Mouse (Mus musculus) monocyte, adult 2 months (primary cell): ENCODE measurements around the gene Smc3.
A peak's percentile ranks its signal among the peaks of the same experiment; 100 is the strongest.
"Not testable (repeated sequence)": the region's sequence is repeated elsewhere in the genome, so short reads cannot be mapped to it uniquely, and the experiment has no call there.

Experiments used
- DNase-seq, 2 experiments: peaks; one replicate each; pipeline ENCODE4 v3.0.0; 2022; ENCODE audit warnings: low spot score in 2 of 2, low read depth in 1 of 2

Gene Smc3

DNA sequence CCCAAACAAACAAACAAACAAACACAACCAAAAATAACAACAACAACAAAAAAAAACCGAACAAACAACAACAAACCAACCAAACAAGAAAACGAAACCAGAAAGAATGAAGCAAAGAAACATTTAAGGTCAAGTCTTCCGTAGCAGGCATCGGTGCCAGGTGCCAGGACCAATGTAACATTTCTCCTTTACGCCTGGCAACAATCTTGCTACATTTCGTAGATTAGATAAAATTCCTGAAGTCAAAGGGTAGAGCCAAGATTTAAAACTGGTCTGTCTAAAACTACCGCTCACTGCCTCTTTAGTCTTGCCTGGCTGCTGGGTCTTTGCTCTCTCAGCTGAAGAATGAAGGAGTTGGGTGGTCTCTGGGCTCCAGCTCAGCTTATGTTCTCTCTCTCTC, 24.1 kb upstream of the Smc3 start:
- no peak for DNase-seq

DNA sequence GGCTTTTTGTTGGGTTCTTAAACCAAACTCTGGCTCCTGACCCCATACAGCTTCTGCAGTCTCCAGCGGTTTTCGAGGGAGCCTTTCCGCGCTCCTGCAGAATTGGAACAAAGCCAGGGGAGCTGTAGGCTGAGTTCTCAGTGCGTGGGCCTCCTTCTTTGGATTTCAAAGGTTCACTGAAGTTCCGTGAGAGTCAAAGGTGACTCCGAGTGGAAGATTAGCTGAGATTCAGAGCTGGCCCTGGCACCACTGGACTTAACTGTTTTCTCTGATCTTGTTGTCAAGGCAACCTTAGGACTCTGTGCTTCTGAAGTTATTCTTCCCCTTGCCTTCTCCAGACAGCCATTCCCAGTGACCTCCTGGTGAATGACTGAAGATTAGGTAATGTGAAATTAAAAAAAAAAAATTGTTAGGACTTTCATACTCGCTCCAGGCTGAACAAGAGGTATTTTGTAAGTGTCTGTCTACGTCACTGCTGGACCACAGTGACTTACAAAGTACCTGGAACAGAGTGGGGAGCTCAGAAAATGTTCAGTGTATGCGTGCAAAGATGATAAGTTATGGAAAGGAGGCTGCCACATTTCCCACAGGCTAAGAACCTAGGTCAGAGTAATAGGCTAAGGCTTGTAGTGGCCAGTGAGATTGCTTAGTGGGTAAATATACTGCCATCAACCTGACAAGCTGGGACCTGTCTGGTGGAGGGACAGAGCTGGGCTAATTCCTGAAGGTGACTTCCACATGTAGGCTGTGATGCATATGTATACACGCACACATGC, 23.0 kb upstream of the Smc3 start:
- DNase-seq: no peak

DNA sequence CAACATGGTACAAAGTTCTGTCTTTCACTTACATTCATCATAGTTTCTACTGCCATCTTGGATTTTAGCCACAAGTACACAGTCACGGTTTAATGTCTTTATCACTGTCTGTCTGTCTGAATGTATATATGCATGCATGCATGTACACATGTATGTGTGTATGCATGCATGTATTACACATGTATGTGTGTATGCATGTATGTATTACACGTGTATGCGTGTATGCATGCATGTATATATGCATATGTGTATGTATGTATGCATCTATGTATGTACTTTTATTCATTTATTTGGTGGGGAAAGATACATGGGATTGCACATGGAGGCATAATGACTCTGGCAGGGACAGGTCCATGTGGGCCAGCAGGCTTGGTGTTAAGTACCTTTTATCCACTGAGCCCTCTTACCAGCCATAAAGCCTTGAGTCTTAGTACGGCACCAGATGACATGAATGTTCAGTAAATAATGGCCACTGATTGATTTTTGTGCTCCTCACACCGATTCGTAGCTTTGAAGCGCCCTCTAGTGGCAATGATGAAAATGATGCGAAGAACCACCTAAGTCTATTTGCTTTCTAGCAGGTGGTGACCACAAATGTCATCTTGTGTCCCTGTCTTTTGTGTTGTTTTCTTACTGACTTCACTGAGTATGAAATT, 21.5 kb upstream of the Smc3 start:
- peak in 1 of 2 experiments; percentile 51 for DNase-seq

DNA sequence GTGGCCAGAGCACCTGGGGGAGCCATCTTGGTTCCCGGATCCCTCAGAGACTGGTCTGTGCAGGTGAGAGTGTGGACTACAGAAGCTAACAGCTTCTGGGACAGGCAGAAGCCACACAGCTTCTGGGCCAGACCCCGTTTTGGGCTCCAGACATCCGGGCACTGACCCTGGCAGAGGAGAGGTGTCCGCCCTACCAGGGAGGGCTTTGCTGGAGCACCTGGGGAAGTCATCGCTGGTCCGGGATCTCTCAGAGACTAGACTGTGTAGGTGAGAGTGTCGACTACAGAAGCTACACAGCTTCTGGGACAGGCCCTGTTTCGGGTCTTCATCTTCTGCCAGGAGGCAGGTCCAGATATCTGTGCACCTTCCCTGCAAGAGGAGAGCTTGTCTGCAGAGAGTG, 19.9 kb upstream of the Smc3 start:
- not testable (repeated sequence) for DNase-seq

DNA sequence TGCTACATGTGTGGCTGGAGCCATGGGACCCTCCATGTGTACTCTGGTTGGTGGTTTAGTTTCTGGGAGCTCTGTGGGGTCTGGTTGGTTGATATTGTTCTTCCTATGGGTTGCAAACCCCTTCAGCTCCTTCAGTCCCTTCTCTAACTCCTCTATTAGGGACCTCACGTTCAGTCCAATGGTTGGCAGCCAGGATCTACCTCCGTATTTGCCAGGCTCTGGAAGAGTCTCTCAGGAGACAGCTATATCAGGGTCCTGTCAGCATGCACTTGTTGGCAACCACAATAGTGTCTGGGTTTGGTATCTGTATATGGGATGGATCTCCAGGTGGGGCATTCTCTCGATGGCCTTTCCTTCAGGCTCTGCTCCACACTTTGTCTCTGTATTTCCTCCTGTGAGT, 12.5 kb upstream of the Smc3 start:
- not testable (repeated sequence) for DNase-seq

DNA sequence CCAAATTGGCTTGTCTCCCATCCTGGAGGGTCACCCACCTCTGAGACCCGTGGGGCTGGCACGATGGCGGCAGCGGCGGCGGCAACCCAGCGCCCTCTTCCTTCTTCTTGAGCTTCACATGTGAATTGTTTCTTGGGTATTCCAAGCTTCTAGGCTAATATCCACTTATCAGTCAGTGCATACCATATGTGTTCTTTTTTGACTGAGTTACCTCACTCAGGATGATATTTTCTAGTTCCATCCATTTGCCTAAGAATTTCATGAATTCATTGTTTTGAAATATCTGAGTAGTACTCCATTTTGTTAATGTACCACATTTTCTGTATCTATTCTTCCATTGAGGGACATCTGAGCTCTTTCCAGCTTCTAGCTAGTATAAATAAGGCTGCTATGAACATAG, 11.2 kb upstream of the Smc3 start, which contains the start of gene Nutf2-ps1:
Nutf2-ps1 (minus strand) TSS at position 101 of the 400 bp plus-strand sequence.
- DNase-seq: not testable (repeated sequence)

DNA sequence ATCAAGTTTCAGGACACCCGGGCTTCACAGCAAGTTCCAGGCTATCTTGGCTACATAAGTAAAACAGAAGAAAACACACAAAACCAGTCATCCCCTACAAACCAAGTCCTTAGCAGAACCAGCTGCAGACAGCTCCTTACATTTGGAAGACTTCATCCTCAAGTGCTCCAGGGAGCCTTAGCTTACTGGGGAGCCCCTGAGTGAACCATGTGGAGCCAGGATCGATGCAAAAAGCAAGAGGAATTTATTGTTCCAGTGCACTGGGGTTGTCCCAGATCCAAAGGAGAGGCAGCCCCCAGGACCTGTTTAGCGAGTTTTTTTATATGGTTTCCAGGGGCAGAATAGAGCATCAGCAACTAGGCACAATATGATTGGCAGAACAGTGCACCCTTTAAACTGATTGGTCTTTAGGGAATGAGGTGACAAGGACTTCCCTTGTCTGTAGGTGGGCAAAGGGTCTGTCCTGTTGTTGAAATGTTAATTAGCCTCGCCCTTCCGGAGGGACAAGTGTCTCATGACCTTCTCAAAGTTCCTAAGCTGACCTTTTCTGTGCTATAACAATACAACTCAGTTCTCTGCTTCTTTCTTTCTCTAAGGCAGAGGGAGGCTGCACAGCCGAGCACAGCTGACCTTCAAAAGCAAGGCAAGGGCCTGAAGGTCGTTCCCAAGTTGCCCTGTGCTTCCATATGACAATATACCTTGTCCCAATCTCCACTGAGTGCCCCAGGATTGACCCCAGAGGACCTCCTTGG, 3.3 kb upstream of the Smc3 start:
- no peak for DNase-seq

DNA sequence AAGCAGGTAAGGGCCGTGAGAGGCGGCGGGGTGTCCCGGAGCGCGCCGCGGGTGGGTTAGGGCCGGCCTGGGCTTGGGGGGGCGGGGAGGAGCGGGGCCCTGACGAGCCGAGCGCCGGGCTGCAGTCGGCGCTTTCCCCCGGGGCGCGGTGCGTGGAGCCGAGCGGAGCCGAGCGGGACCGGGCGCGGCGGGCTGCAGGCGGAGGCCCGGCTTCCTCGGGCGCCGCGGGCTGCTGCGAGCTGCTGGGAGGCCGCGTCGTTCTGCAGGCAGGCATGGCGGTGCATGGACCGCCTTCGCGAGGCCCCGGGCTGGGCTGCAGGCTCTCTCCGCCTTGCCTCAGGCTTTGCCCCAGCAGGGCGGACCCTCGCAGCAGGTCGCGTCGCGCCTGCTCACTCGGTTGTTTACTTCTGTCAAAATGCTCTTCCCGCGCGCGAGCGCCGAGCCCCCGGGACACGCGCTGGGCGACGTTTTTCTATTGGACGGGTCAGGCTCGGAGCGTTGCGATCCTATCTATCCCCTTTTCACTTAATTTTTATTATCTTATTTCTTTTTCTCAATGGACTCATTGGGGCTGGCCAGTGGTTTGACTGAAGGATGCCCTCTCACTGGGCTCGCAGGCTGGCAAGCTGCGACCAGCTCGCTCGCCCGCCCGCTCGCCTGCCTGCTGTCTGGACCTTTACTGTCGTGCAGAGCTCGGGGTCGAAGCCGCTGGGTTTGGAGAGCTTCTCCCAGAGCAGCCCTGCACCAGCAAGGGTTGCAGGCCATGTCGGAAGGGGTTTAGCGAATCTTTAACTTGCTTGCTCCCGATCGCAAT, 558 bp downstream of the Smc3 start:
- DNase-seq: peak; percentile 5 to 8

DNA sequence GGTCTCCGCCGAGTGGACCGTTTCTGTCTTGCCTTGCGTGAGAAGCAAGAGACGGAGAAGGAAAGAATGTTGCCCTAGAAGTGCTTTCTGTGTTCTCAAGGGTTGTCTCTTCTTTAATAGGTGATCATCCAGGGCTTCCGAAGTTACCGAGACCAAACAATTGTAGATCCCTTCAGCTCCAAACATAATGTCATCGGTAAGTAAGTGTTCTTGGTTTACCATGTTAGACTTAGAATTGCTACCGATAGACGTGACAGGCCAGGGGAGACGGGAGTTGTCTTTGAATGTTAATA, 1.1 kb downstream of the Smc3 start:
- DNase-seq: no peak

DNA sequence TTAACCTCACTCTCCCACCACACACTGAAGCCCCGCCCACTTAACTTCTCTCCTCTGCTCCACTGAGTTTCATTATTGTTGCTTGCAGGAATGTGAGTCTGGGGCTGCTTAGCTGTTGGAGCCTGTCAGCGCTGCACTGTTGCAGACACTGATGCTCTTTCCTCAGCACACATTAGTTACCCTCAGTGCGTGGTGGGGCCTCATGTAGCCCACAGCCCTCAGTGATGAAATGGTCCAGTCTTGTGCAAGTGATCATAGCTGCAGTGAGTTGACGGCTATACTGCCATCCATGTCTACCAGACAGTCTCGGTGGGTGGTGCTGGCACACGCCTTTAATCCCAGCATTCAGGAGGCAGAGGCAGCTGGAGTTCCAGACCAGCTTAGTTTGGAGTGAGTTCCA, 8.7 kb downstream of the Smc3 start:
- no peak for DNase-seq

DNA sequence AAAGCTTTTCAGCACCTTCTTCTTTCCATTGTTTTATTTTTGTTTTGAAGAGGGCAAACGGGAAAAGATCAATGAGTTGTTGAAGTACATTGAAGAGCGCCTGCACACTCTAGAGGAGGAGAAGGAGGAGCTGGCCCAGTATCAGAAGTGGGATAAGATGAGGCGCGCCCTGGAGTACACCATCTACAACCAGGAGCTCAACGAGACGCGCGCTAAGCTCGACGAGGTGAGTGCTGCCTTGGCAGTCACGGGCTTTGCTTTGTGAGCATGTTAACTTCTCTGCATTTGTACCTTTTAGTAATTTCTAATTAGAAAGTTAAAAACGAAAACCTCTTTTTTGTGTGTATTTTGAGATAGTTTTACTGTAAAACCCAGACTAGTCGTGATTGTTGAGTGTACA, 21.5 kb downstream of the Smc3 start:
- DNase-seq: no peak

DNA sequence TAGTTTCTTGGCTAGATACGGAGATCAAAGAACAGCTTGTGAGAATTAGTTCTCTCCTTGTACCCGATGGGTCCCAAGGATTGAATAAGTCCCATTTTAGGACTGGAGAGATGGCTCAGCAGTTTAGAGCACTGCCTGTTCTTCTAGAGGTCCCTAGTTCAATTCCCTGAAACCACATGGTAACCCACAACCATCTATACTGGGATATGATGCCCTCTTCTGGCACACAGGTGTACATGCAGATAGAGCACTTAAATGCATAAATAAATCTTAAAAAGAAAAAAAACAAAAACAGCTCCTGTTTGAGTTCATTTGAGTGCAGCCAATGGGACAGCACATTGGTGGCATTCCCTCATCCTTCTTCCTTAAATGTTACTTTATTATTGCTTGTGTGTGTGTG, 37.8 kb downstream of the Smc3 start:
- no peak for DNase-seq

DNA sequence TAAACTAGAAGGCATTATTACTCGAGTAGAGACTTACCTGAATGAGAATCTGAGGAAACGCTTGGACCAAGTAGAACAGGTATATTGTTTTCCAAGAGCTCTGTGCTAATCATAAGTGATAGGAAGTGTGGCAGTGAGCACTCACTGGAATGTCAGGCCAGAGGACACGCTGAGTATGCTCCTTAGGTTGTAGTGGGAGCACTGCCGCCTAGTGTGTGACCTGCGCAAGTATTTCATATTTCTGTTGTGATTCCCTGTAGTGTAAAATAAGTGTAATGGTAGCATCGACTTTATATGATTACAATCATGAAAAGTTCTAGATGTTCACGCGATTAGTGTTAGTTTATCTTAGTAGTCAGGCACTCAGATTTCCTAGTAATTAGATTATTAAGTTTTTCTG, 38.5 kb downstream of the Smc3 start:
- no peak for DNase-seq

DNA sequence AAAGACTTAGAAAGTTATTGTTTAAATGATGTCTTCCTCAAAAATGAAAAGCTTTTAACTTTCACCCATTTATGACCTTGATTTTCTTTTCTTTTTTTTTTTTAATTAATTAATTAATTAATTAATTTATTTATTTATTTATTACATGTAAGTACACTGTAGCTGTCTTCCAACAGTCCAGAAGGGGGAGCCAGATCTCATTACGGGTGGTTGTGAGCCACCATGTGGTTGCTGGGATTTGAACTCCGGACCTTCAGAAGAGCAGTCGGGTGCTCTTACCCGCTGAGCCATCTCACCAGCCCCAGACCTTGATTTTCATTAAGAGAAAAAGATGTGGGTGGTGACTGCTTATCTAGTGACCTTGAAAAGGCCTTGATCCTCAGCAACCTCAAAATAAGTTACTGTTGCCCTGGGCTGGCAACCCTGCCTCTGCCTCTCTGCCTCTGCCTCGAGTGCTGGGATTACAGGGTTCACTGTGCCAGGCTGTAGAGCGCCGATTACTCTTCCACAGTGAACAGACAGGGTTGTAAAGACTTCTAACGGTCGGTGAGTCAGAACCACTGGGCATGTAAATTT, 43.9 kb downstream of the Smc3 start:
- DNase-seq: no peak

DNA sequence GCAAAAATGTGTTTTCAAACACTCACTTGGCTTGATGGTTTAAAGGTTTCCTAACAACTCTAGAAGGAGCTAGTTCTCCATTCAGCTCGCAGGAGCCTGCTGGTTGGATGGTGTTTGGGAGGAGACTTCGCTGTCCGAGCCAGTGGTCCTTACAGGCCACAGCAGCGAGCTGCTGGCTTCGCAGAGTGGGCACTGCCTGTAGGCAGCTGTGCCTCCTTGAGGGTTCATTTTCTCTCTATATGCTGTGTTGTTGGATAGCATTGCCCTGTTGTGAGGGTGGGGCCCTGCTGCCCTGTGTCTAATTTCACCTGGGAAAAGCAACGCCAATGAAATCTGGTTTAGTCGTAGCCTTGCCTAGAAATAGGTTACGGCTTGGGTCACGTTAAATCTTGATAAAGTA, 47.1 kb downstream of the Smc3 start:
- no peak for DNase-seq

DNA sequence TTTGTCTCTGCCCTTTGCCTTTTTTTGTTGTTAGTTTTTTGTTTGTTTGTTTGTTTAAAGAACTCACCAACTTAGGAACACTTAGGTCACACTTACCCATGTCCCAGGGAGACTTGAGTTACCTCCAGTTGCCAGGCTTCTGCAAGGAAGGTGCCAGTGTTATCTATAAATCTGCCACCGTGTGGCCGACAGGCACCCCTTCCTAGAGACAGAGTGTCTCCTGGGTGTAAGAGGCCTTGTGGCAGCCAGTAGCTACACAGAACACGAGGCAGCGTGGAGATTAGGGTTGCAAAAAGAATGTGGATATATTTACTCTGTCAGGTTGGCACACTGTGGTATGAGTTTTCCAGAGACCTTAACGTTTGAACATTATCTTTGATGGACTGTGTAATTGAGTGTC, 47.9 kb downstream of the Smc3 start:
- no peak for DNase-seq

DNA sequence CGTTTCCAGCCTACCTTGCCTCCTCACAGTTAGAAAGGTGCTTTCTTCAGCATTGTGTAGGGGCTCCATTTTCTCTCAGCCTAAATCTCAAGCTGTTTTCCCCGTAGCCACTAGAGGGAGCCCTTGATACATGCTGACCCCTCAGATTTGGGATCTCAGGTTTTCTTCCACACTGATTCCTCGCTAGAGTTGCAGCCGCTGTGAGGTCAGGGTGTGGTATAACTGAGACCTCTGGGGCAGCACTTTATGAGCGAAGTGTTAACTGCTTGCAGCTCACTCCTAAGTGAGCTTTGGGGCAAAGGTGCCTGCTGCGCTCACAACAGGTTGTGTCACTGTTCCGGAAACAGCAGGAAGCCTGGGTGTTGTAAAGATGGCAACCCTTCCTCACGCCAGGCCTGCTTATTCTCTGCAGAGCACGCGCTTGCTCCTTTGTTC, 48.6 kb downstream of the Smc3 start:
- DNase-seq: peak in 1 of 2 experiments; percentile 20

DNA sequence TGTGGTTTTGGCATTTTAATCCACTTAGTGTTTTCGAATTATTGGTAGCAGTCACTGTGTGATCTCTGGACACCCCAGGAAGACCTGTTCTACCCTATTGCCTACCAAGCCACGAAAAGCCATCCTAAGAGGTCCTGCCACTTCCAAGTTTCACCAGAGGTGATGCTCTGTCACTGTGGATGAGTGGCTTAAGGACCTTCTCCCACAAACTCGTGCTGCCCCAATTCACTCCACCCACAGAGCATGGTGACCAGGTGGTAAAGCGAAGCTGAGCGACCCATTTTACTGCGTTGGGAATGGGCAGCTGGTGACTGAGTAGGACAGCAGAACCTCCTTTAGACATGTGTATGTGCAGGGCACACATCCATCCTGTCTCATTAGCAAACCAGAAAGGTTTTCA, 49.2 kb downstream of the Smc3 start:
- no peak for DNase-seq

DNA sequence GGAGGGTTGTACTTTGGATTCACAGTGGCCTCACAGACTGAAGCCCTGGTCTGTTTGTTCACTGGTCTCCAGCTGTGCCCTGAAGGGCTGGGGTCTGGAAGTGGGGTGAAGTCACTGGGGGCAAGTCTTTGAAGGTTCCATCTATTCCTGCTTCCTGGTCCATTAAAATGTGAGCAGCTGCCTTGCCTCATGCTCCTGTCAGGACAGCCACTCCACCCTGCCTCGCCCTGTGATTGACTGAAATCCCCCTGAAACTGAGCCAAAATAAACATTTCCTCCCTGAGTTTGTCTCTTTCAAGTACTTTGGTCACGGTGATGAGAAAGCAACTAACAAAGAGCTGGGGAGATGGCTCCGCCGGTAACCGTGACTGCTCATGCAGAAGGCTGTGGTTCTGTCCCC, 49.6 kb downstream of the Smc3 start:
- DNase-seq: no peak

DNA sequence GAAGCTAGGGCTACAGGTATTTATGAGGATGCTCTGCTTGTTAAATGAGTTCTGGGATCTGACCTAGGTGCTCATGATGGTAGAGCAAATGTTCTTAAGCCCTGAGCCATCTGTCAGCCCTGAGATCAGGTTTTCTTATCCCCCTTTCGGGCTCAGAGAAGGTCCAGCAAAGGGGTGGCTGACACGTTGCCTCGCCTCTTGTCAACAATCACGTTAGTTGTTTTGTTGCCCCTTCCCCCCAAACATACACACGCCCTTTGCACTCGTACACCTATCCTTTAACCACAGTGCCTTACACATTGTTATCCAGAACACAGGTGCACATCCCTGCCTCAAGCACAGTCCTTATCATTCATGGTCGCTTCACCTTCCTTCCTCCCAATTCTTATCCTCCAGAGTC, 50.7 kb downstream of the Smc3 start:
- DNase-seq: no peak

DNA sequence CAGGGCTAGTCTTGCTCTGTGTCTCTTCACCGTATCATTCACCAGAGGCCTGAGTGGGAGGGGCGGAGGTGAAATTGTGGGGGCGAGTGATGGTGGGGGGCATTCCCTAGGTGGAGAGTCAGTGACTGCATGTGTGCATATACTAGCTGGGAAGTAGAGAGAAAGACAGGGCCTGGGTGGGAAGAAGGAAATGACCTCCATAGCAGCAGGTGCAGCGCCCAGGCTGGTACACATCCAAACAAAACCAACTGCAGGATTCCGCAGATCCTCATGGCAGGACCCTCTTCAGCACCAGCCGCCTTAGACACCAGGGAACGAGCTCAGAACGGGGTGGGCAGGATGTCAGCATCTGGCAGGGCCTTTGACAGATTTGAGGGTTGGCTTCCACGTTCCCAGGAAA, 52.1 kb downstream of the Smc3 start:
- no peak for DNase-seq
